Mouse (Mus musculus) spleen, adult 2 months (tissue): Measurements from ENCODE around the gene Creb5. TPM values are rescaled to one million over a fixed set of nuclear protein-coding genes. Genes with fewer than 3 reads are reported as not detected.

Source experiments
- DNase-seq, 2 experiments: peaks; one replicate each; pipeline versions ENCODE4 v3.0.0 to v3.0.0-alpha.2; 2012 to 2021; ENCODE audit warnings: low spot score in 2 of 2, low read depth in 1 of 2
- H3K27ac ChIP-seq: fragments of 200-500 bp; 2 replicates; pipeline ENCODE4 v1.5.1; 2012; ENCODE audit warnings: low read length, inconsistent platforms; ENCODE audit not compliant: insufficient read depth
- H3K27me3 ChIP-seq: fragments of 200-500 bp; 2 replicates; pipeline ENCODE4 v1.6.1; 2012; ENCODE audit warnings: mild to moderate bottlenecking, moderate library complexity, low read length, inconsistent platforms; ENCODE audit not compliant: control insufficient read depth, insufficient read depth
- H3K36me3 ChIP-seq: fragments of 200-500 bp; 2 replicates; pipeline ENCODE4 v1.6.1; 2012; ENCODE audit warnings: mild to moderate bottlenecking, low read length, inconsistent platforms; ENCODE audit not compliant: control insufficient read depth, insufficient read depth
- H3K4me1 ChIP-seq: fragments of 200-500 bp; 2 replicates; pipeline ENCODE4 v1.6.1; 2011; ENCODE audit warnings: inconsistent platforms; ENCODE audit not compliant: control insufficient read depth, insufficient read depth, insufficient read length
- H3K4me3 ChIP-seq: fragments of 200-500 bp; 2 replicates; pipeline ENCODE4 v1.5.1; 2011; ENCODE audit warnings: mild to moderate bottlenecking, inconsistent platforms; ENCODE audit not compliant: insufficient read depth, insufficient read length; ENCODE audit errors: extremely low read depth
- CTCF ChIP-seq: fragments of 200-500 bp; IDR thresholded peaks from 2 replicates; pipeline ENCODE4 v1.5.1; 2011; ENCODE audit warnings: mild to moderate bottlenecking, inconsistent platforms; ENCODE audit not compliant: insufficient read depth, insufficient read length, insufficient replicate concordance; ENCODE audit errors: extremely low read depth
- POLR2A ChIP-seq: fragments of 200-500 bp; IDR thresholded peaks from 2 replicates; pipeline ENCODE4 v1.6.1; 2011; ENCODE audit warnings: low read depth, low read length, inconsistent platforms
- WGBS: fragments of 180-500 bp; shearing (Covaris S2); methylation state at CpG from one replicate; pipeline ENCODE4 v1.1.7; 2018; 5-methylcytosine and 5-hydroxymethylcytosine counted together
- polyA plus RNA-seq: library from polyadenylated mRNA; depleted of rRNA; stranded (reverse); fragments of >200 nt; gene quantifications from 2 replicates; pipeline ENCODE4 v1.2.3, GENCODE M21; 2012

Creb5 gene
- polyA plus RNA-seq, 1 experiment = 0.37 TPM

DNA sequence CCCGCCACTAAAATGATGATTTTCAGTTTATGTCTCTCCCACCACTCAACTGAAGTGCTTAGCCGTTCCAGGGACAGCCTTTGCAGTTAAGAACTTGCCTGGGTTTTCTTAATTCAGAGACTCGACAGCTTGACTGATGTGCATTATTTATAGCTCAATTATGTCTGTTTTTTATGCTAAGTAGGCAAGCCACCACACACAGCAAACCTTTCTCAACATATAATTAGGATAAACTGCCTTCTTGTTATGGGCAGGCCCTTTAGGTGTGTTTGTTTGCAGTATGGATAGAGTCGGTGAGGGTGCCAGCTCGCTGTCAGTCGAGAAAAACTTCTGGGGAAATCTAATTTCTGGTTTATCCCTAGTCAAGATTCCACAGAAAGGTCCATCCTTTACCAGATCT is 409.4 kb downstream of the Creb5 start:
- Histone ChIP-seq H3K27ac (no peak overlapping the region), H3K36me3 (no peaks in the 10 kb centered on the region), H3K27me3 (no peaks in the 10 kb centered on the region; the same call in 1 of the 2 replicates), H3K4me3 (no peak overlapping the region), H3K4me1 (no peaks in the 10 kb centered on the region)
- no peak for TF ChIP-seq CTCF
- TF ChIP-seq POLR2A = no peak
- DNase-seq = no peak
- WGBS = 87% methylated on average over 6 of the region's 6 CpGs

DNA sequence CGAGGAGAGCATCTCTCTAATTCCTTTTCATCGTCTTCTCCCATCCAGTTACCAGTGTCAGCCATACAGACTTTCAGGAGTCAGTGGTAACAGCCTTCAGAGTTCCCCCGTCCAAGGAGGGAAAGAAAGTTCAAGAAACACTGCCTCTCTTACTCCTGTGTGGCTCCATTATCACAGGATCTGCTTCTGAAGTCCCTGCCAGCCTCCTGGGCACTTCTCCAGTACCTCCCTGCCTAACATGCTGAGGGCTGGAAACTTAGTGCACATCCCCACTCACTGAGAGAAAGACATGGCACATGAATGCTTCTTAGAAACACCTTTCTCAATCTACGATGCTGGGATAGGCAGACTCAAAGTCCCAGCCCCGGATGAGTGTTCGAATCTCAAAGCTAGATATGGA is 409.9 kb downstream of the Creb5 start:
- no peak overlapping the region for H3K4me3 ChIP-seq
- no peaks in the 10 kb centered on the region; the same call in 1 of the 2 replicates for H3K27me3 ChIP-seq
- TF ChIP-seq CTCF = no peak
- no peak for TF ChIP-seq POLR2A
- H3K27ac ChIP-seq = no peak overlapping the region
- no peaks in the 10 kb centered on the region for H3K4me1 ChIP-seq
- no peaks in the 10 kb centered on the region for H3K36me3 ChIP-seq
- WGBS = 90% methylated on average over 6 of the region's 6 CpGs
- DNase-seq = no peak

DNA sequence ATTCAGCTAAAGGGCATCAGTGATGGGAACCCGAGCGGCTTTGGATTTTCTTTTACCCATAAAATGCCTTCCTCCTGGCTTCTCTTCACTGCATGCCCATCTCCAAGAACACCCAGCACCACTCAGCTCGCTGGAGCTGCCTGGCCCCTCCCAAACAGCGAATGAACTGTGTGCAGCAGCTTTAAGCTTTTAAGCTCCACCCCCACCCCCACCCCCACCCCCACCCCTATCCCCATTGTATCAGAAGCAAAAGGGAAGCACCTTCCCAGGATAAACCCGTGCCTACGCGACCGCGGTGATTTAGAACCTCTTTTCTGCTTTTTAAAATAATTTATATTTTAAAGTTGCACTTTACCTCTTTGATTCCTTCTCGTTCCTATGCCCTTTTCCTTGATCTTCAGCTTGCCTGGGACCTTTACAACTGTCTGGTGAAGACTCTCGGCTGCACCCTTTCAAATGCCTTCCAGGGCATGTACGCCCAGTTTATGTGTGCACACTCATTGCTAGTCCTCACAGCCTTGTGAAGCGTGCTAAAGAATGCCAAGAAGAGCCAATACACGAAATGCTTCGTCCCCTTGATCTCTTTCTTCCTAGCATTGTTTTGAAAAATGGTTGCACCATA is 411.2 kb downstream of the Creb5 start:
- no peaks in the 10 kb centered on the region for H3K4me1 ChIP-seq
- no peak overlapping the region for H3K27ac ChIP-seq
- TF ChIP-seq CTCF (no peak), POLR2A (no peak)
- H3K4me3 ChIP-seq = no peak overlapping the region
- DNase-seq = no peak
- no peaks in the 10 kb centered on the region; the same call in 1 of the 2 replicates for H3K27me3 ChIP-seq
- WGBS = 38% methylated on average over 15 of the region's 15 CpGs
- H3K36me3 ChIP-seq = no peaks in the 10 kb centered on the region

DNA sequence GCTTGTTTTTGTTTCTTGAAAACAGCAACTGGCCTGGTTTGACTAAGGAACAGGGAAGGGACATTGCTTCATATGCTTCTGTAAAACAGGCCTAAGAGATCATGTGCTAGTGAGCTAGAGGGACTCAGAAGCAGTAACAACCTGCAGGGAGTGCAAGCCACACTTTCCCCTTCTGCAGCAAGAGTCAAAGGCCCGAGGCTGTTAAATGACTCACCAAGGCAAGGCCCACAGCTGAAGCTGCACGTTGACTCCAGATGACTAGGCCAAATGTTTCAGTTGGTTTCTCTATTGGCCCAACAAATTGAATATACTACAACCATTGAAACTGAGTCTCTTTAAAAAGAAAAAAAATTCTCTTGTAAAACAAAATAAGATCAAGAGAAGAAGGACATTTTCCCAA is 417.4 kb downstream of the Creb5 start:
- H3K4me3 ChIP-seq = no peak overlapping the region
- no peak for TF ChIP-seq CTCF
- no peak for TF ChIP-seq POLR2A
- no peaks in the 10 kb centered on the region; the same call in 1 of the 2 replicates for H3K27me3 ChIP-seq
- H3K36me3 ChIP-seq = no peaks in the 10 kb centered on the region
- WGBS = 35% methylated on average over 2 of the region's 2 CpGs
- DNase-seq = no peak
- no peak overlapping the region for H3K27ac ChIP-seq
- no peaks in the 10 kb centered on the region for H3K4me1 ChIP-seq

DNA sequence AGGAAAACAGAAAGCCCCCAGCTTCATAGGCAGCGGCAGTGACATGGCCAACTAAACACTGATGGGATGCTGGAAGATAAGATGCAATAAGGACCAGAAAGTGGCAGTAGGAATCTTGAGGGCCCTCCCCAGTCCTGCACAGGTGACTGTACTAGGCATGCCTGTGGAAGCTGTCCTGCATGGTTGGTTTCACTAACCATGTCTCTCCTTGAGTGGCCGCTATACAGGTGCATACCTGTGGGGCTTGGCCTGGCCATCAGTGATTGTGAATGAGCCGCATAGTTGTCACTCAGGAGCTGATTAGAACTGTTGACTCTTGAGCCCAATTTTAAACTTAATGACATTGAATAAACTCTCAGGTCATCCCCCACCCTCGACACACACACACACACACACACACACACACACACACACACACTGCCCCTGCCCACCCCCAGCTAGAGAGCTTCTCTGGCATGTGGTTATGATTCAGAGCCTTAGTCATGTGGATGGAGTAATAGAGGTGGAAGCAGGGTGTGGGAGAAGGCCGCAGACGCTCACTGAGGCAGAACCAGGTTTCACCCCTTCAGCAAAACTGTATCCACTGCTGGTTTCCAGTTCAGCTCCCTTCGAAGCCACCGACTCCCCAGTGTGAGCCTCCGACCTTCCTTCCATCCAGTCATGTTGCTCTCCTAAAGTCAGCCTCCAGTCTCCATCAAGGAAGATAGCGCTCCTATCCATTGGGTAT is 419.7 kb downstream of the Creb5 start:
- no peaks in the 10 kb centered on the region for H3K4me1 ChIP-seq
- no peak overlapping the region for H3K27ac ChIP-seq
- H3K27me3 ChIP-seq = no peaks in the 10 kb centered on the region
- no peak overlapping the region for H3K4me3 ChIP-seq
- no peak for DNase-seq
- no peaks in the 10 kb centered on the region for H3K36me3 ChIP-seq
- TF ChIP-seq CTCF = no peak
- TF ChIP-seq POLR2A = no peak
- 93% methylated on average over 10 of the region's 10 CpGs for WGBS

DNA sequence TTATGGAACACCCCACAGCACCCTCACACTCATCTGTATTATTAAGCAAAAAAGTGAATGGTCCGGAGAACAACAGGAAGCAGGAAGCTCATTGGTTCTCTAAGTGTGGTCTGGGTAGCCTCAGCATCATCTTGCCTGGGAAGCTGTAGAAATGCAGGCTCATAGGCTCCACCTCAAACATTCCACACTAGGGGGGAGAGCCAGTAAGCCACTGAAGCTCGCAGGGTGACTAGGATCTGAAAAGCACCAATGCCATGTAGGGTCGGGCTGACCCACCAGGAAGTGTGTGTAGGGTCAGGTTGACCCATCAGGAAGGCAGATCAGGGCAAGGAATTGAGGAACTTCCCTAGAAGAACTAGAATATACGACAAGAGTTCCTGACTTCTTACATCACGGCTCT is 420.7 kb downstream of the Creb5 start:
- DNase-seq = no peak
- no peaks in the 10 kb centered on the region for H3K36me3 ChIP-seq
- TF ChIP-seq POLR2A (no peak), CTCF (no peak)
- no peak overlapping the region for H3K27ac ChIP-seq
- no peaks in the 10 kb centered on the region for H3K27me3 ChIP-seq
- 13% methylated on average over 5 of the region's 5 CpGs for WGBS
- no peak overlapping the region for H3K4me3 ChIP-seq
- H3K4me1 ChIP-seq = no peaks in the 10 kb centered on the region

DNA sequence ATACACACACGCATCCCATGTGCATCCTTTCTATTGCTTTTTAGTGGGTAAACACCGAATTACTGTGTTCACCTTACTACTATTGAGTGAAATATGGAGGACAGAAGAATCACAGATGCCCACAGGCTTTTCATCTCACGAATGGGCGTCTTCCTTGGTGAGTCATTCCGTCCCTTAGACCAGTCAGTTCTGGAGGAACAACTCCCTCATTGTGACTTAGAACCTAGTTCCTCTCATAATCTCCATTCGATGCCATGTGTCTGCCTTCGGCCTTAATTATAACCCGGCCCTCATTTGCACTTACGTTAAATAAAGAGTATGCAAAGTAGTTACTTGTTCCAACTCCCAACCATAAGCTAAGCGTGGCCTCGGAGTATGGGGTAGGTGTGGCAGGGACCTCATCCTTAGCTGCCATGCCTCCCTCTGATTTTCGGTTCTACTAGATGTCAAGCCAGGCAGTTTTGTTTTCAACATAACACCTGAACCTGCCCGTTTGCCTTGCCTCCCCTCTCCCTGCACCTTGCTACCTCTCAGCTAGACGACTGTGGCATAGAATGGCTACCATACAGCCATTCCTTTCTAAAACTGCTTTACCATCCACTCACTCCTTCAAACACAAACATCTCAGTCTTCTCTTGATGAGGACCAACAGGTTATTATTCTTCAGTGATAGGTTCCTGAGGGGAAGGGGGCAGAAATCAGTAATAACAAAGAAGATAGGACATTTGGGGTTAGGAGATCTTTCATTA is 422.8 kb downstream of the Creb5 start:
- 89% methylated on average over 14 of the region's 14 CpGs for WGBS
- no peak overlapping the region for H3K4me3 ChIP-seq
- DNase-seq = no peak
- no peak overlapping the region for H3K27ac ChIP-seq
- TF ChIP-seq POLR2A = no peak
- TF ChIP-seq CTCF = no peak
- no peaks in the 10 kb centered on the region for H3K36me3 ChIP-seq
- H3K27me3 ChIP-seq = no peaks in the 10 kb centered on the region
- H3K4me1 ChIP-seq = no peaks in the 10 kb centered on the region
